Mouse (Mus musculus) lung, adult 2 months (tissue): ENCODE data around the gene Sdhaf4. TPM values are rescaled to one million over a fixed set of nuclear protein-coding genes. Genes with fewer than 3 reads are reported as not detected.

Experiments
- DNase-seq: peaks from one replicate; pipeline ENCODE4 v3.0.0; 2022
- H3K4me1 ChIP-seq: fragments of 200-500 bp; 2 replicates; pipeline ENCODE4 v1.6.1; 2011; ENCODE audit warnings: low read length; ENCODE audit not compliant: control insufficient read depth, insufficient read depth
- H3K4me3 ChIP-seq: fragments of 200-500 bp; replicated peaks from 2 replicates; pipeline ENCODE3; 2011; ENCODE audit warnings: low read depth, mild to moderate bottlenecking, control low read depth, low read length; ENCODE audit errors: extremely low read depth
- CTCF ChIP-seq: fragments of 200-500 bp; IDR thresholded peaks from 2 replicates; pipeline ENCODE4 v1.5.1; 2011; ENCODE audit warnings: mild to moderate bottlenecking, low read length, control low read depth; ENCODE audit not compliant: insufficient read depth
- POLR2A ChIP-seq: fragments of 200-500 bp; IDR thresholded peaks from 2 replicates; pipeline ENCODE4 v1.6.1; 2011; ENCODE audit warnings: low read depth, mild to moderate bottlenecking, control low read depth, low read length, borderline replicate concordance; ENCODE audit errors: extremely low read depth
- WGBS: fragments of 180-500 bp; shearing (Covaris S2); methylation state at CpG from one replicate; pipeline ENCODE4 v1.1.7; 2018; 5-methylcytosine and 5-hydroxymethylcytosine counted together
- polyA plus RNA-seq: library from polyadenylated mRNA; depleted of rRNA; stranded (reverse); fragments of >200 nt; gene quantifications from 2 replicates; pipeline ENCODE4 v1.2.3, GENCODE M21; 2012; rRNA removed

The Sdhaf4 gene
- polyA plus RNA-seq, 1 experiment, result 9.0 TPM

DNA sequence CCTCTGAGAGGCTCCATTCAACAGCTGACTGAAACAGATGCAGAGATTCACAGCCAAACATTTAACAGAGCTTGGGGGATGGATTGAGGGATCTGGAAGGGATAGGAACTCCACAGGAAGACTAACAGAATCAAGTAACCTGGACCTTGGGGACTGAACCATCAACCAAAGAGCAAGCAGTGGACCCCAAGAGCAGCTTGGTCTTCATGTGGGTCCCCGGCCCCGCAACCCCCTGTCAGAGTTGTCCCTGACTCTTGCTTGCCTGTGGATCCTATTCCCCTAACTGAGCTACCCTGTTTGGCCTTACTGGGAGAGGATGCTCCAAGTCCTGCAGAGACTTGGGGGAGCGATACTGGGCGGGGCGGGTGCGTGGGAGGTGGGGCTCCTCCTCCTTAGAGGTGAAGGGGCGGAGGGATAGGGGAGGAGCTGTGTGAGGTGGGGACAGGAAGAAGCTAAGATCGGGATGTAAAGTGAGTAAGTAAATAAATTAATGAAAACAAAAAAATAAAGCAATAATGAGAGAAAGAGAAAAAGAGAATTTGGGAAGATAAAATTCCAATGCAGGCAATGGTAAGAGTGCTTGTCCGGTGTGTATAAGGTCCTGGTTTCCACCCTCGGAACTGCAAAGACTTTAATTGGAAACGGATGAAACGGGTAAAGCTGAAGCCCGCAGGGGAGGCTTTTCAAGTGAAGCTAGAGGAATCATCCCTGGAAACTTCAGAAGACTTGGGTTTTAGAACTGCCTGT is 46.6 kb downstream of the Sdhaf4 start:
- Histone ChIP-seq H3K4me1 (no peaks in the 10 kb centered on the region; the same call in 1 of the 2 replicates), H3K4me3 (no peak overlapping the region)
- DNase-seq, result no peak
- TF ChIP-seq CTCF, result no peak
- no peak for TF ChIP-seq POLR2A
- WGBS, result 25% methylated on average over 13 of the region's 13 CpGs

DNA sequence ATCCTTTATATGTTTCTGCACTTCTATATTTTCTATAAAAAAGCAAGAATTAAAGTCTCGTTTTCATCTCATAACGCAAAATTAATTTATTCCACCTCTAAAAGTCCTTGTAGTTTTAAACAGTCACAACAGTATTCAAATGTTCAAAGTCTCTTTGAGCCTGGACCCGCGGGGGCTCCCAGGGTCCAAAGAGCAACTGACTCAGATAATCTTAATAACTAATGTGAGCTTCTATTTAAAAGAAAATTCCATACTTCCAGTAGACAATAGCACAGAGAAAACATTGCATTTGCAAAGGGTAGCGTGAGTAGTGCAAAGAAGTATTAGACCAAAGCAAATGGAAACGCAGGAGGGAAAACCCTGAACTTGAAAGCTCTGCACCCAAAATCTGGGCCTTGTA is 47.4 kb downstream of the Sdhaf4 start:
- no peak for DNase-seq
- H3K4me1 ChIP-seq, result no peaks in the 10 kb centered on the region; the same call in 1 of the 2 replicates
- TF ChIP-seq POLR2A (no peak), CTCF (no peak)
- 89% methylated on average over 6 of the region's 6 CpGs for WGBS
- no peak overlapping the region for H3K4me3 ChIP-seq

DNA sequence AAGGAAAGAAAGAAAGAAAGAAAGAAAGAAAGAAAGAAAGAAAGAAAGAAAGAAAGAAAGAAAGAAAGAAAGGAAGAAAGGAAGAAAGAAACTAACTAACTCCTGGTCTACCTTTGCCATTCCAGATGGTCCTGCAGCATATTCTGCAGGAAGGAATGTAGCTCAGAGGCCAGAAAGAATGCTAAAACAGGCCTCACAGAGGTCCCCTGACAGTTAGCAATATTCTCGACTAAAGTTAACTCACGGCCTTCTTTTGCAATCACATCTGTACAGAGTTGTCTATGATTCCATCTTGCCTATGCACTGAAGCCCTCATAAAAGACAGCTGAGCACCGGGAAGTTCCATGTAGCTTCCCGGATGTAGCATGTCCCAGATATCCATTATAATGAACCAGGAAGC is 49.9 kb downstream of the Sdhaf4 start:
- 77% methylated on average over 4 of the region's 4 CpGs for WGBS
- H3K4me1 ChIP-seq, result no peaks in the 10 kb centered on the region
- DNase-seq, result no peak
- H3K4me3 ChIP-seq, result no peak overlapping the region
- no peak for TF ChIP-seq CTCF
- TF ChIP-seq POLR2A, result no peak

DNA sequence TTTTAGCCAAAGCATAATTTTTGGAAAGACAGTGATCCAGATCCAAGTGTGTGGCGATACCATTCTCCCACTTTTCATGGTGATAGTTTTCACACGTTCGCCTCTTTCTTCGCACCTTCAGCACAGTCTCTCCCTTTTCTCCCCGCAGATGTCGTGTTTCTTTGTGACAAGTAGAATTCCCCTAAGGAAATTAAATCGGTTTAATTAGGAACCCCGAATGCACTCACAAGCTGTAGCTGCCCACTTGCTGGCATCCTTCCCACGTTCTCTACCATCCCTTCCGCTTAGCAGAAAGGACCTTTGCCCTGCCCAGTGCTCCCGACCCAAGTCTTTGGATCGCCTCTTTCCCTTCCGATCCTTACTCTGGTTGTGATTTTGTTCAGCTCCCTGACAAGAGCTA is 51.5 kb downstream of the Sdhaf4 start:
- Histone ChIP-seq H3K4me1 (no peaks in the 10 kb centered on the region), H3K4me3 (no peak overlapping the region)
- TF ChIP-seq CTCF (no peak), POLR2A (no peak)
- 79% methylated on average over 13 of the region's 13 CpGs for WGBS
- DNase-seq, result no peak

DNA sequence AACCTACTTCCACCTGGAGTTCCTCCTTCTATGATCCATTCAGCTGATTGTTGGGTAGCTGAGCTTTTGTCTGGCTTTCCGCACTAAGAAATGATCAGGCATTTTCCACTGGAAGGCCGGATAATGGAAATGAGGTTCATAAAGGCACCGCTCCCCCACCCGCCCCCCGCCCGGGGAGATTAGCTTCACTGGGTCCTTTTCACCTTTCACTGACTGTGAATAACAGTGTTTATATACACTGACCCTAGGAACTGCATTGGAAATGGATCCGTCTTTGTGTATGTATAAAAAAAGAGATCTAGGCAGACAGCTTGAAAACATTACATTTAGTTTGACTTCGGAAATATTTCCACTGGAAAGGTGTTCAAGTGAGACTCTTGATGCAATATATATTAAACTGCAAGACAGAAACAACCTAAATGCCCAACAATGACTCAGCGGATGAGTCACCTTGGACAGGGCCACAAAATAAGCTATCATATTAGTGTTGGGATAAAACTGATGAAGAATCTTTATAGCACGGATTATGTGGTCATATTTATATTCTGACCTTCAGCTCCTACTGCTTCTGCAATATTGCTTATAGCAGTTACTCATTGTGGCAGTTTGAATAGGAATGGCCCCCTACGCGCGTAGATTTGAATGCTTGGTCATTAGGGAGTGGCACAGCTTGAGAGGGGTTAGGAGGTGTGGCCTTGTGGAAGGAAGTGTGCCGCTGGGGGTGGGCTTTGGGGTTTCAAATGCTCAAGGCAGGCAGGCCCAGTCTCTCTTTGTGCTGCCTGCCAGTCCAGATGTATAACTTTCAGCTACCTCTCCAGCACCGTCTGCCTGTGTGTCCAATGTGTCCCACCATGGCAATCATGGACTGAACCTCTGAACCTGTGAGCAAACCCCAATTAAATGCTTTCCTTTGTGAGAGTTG is 56.4 kb downstream of the Sdhaf4 start:
- Histone ChIP-seq H3K4me1 (no peaks in the 10 kb centered on the region), H3K4me3 (no peak overlapping the region)
- TF ChIP-seq CTCF (no peak), POLR2A (no peak)
- no peak for DNase-seq
- WGBS, result 79% methylated on average over 15 of the region's 15 CpGs

DNA sequence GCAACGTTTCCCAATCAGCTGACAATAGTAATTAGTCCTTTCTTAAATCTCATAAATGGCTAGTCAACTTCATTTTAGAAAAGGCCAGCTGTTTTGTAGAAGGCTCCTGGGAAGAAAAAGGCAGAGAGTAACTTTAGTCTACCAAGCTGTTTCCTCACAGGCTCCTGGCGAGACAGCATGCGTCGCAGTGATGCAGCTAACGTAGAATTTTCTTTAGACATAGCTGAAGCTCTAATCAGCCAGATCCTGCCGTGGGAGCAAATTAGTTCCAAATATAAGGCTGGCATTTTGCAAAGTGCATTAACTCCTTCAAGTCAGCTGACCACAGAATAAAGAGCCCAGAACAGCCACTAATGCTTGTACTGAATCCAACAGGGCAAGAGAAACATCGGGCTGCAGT is 57.2 kb downstream of the Sdhaf4 start:
- Histone ChIP-seq H3K4me1 (no peaks in the 10 kb centered on the region), H3K4me3 (no peak overlapping the region)
- TF ChIP-seq POLR2A (no peak), CTCF (no peak)
- DNase-seq, result no peak
- WGBS, result 67% methylated on average over 7 of the region's 7 CpGs

Other genes starting within 250 kb of the Sdhaf4 start
- gene B3gat2, start 243.9 kb downstream of the Sdhaf4 start, polyA plus RNA-seq, result 0.02 and 0.07 TPM in 2 replicates
- gene Smap1, start 83.3 kb downstream of the Sdhaf4 start, polyA plus RNA-seq, result 28.4 and 45.0 TPM in 2 replicates
- 4.5 and 7.9 TPM in 2 replicates for gene Fam135a, start 94.7 kb upstream of the Sdhaf4 start, polyA plus RNA-seq
- gene Col9a1, start 172.0 kb upstream of the Sdhaf4 start, polyA plus RNA-seq, result 0.03 and 0.07 TPM in 2 replicates